In the genomic region with DNA sequence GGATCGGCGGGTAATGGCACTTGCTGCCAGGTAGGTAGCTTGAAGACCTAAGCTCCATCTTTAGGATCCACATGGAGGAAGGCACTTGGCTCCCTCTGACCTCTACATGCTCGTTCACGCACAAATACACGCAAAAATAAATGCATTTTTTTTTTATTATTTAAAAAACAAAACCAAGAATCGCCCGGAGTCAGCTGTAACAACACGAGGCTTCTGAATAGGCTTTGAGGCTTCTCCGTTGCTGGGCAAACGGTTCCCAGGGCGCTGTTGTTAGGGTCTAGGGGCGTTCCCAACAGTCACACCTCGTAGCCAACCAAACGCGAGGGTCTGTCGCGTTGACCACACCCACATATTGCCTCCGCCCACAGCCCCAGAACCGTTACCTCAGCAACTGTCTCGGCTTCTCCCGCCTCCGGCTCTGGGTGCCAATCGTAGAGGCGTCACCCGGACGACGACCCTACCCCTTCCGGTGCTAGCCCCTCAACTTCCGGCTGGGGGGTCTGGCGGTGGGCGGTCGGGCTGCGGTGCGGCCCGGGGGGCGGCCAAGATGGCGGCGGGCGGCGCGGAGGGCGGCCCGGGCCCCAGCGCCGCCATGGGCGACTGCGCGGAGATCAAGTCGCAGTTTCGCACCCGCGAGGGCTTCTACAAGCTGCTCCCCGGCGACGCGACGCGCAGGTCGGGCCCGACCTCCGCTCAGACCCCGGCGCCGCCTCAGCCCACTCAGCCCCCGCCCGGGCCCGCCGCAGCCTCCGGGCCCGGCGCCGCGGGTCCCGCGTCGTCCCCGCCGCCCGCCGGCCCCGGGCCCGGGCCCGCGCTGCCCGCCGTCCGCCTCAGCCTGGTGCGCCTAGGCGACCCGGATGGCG, we compare ENCODE assay signal across 8 mouse cellular contexts. TPM values are rescaled to one million over a fixed set of nuclear protein-coding genes. Genes with fewer than 3 reads are reported as not detected.
DNase-seq lines count a peak whose midpoint lies in the region; ATAC-seq and TF ChIP-seq lines count a peak whose summit lies in the region.

TSS of gene Dmwd (plus strand) at position 505 of the 863 bp plus-strand sequence.

- no peaks in the 10 kb centered on the region for H3K9me3 ChIP-seq in hindbrain, postnatal 0 days (ENCODE audit: low read length)

- peak; percentile 91 for DNase-seq in adipocyte (ENCODE audit: low spot score)
- peak; percentile 82 to 92 for DNase-seq in gastrocnemius, adult 8-10 months (ENCODE audit: low spot score in 2 of 2)
- peak; percentile 99 for DNase-seq in hindbrain, postnatal 0 days (ENCODE audit: low spot score)
- DNase-seq in left cerebral cortex, adult 18-20 months (ENCODE audit: low spot score in 2 of 2), result peak; percentile 90 to 96
- peak; percentile 96 to 98 for DNase-seq in lung, postnatal 4 days
- DNase-seq in right cerebral cortex, adult 18-20 months, result peak; percentile 97
- DNase-seq in urinary bladder, adult 2 months (ENCODE audit: low spot score), result peak; percentile 72

- 0 out of 2 replicates have a peak within 1 kb of the TSS, but pooled peaks have one; percentile 16 for H3K27ac ChIP-seq in cortical plate, adult 2 months (ENCODE audit: insufficient read depth, low read length)
- H3K27ac ChIP-seq in hindbrain, postnatal 0 days, result peak within 1 kb of the TSS; percentile 91

- H3K27me3 ChIP-seq in hindbrain, postnatal 0 days (ENCODE audit: insufficient read depth, low read length), result no peaks in the 10 kb centered on the region

- H3K4me2 ChIP-seq in hindbrain, postnatal 0 days (ENCODE audit: low read depth, low read length), result peak within 1 kb of the TSS; percentile 86

- under 1% methylated on average over 71 of the region's 91 CpGs for WGBS in hindbrain, postnatal 0 days

- peak within 1 kb of the TSS; percentile 40 for H3K4me3 ChIP-seq in cortical plate, adult 2 months (ENCODE audit: insufficient read depth, low read length)
- H3K4me3 ChIP-seq in hindbrain, postnatal 0 days (ENCODE audit: low read length), result peak within 1 kb of the TSS; percentile 100

- H3K4me1 ChIP-seq in cortical plate, adult 2 months (ENCODE audit: control insufficient read depth, insufficient read depth, low read length), result peaks cover 4% of the 10 kb centered on the region
- peaks cover 11% of the 10 kb centered on the region for H3K4me1 ChIP-seq in hindbrain, postnatal 0 days (ENCODE audit: insufficient read depth, low read length)

- no peak for TF ChIP-seq CTCF in cortical plate, adult 2 months (IDR thresholded peaks at IDR 0.05; ENCODE audit: extremely low read depth, insufficient read depth, low read length)
- TF ChIP-seq CTCF in hindbrain, postnatal 0 days (IDR thresholded peaks at IDR 0.05; ENCODE audit: low read depth), result no peak

- peak; percentile 99 for ATAC-seq in hindbrain, postnatal 0 days

- 0 out of 2 replicates have a peak, but pooled peaks have one; percentile 29 for TF ChIP-seq POLR2A in cortical plate, adult 2 months (IDR thresholded peaks at IDR 0.05; ENCODE audit: extremely low read depth, insufficient read depth, low read length)

- H3K9ac ChIP-seq in hindbrain, postnatal 0 days (replicated peaks; ENCODE audit: low read length), result peak within 1 kb of the TSS; percentile 99

- peaks cover 26% of the 10 kb centered on the region for H3K36me3 ChIP-seq in hindbrain, postnatal 0 days (ENCODE audit: insufficient read depth, low read length)

RNA-seq across cellular contexts. Expression of gene Dmwd, which starts in this region (rescaled TPM):
- polyA plus RNA-seq in cortical plate, adult 2 months (2012; rRNA removed), result 171 and 178 TPM in 2 replicates
- 10 to 100 TPM; 34.9 to 41.8 (median 39.9) TPM for total RNA-seq in gastrocnemius, adult 8-10 months (2022)
- 145 and 151 TPM in 2 replicates for total RNA-seq in hindbrain, postnatal 0 days (2014; rRNA removed)
- polyA plus RNA-seq in hindbrain, postnatal 0 days (2015; fragmentation: Nextera tagmentation; extraction: Ambion mirVana), result 28.9 and 30.9 TPM in 2 replicates
- 100 to 1,000 TPM; 143 TPM for total RNA-seq in left cerebral cortex, adult 18-20 months (2021)
- polyA plus RNA-seq in urinary bladder, adult 2 months (2012; rRNA removed), result 44.9 and 46.4 TPM in 2 replicates

Comparison
In these comparisons a context has a peak if more than half of its experiments do, and no peak if none do; other contexts are left out.
1. Peak in every context shown above with its lines: DNase-seq, ATAC-seq, H3K4me3 ChIP-seq and H3K27ac ChIP-seq.